Mouse (Mus musculus): ENCODE data around the gene Wdr1. TPM values are rescaled to one million over a fixed set of nuclear protein-coding genes. Genes with fewer than 3 reads are reported as not detected.
A peak's percentile ranks its signal among the peaks of the same experiment; 100 is the strongest.

Wdr1 gene
- polyA plus RNA-seq, 2 experiments, result 42.5 to 74.4 TPM

GRCm38 (mm10) chr5:38499316-38499811 is 63.7 kb downstream of the Wdr1 start:
- no peak for TF ChIP-seq CTCF (IDR thresholded peaks at IDR 0.05; ENCODE audit: low read depth)
- TF ChIP-seq EP300 (IDR thresholded peaks at IDR 0.05; ENCODE audit: low read depth), result no peak
- Histone ChIP-seq H3K27ac (peak overlapping the region; percentile 82), H3K9me3 (ENCODE audit: control insufficient read depth, low read length) (no peaks in the 10 kb centered on the region), H3K4me3 (ENCODE audit: insufficient read depth in 1 of 2, low read depth in 2 of 2, low read length in 2 of 2) (no peak overlapping the region), H3K27me3 (ENCODE audit: control insufficient read depth, insufficient read depth, low read length) (no peaks in the 10 kb centered on the region), H3K4me1 (replicated peaks; ENCODE audit: control insufficient read depth in 2 of 2, insufficient read depth in 2 of 2, low read length in 1 of 2) (peaks cover 20 to 46% of the 10 kb centered on the region in 2 experiments), H3K4me2 (ENCODE audit: low read depth) (no peak overlapping the region), H3K9ac (replicated peaks) (0 out of 2 replicates have a peak overlapping the region, but pooled peaks have one; percentile 34), H3K36me3 (replicated peaks; ENCODE audit: control insufficient read depth, insufficient read depth, low read depth) (no peaks in the 10 kb centered on the region)
- 82% methylated on average over 7 of the region's 7 CpGs for WGBS (ENCODE audit: insufficient replicate concordance)
- DNase-seq (ENCODE audit: low read depth in 3 of 3, low spot score in 3 of 3), result no peak
- peak; percentile 7; the same call in 1 of the 2 replicates for ATAC-seq (ENCODE audit: insufficient read depth)

GRCm38 (mm10) chr5:38498479-38498878 is 64.5 kb downstream of the Wdr1 start:
- no peak overlapping the region for H3K27ac ChIP-seq
- H3K4me1 ChIP-seq (replicated peaks; ENCODE audit: control insufficient read depth in 2 of 2, insufficient read depth in 2 of 2, low read length in 1 of 2), result peaks cover 19 to 40% of the 10 kb centered on the region in 2 experiments
- H3K36me3 ChIP-seq (replicated peaks; ENCODE audit: control insufficient read depth, insufficient read depth, low read depth), result no peaks in the 10 kb centered on the region
- H3K4me2 ChIP-seq (ENCODE audit: low read depth), result no peak overlapping the region
- ATAC-seq (ENCODE audit: insufficient read depth) (no peak), DNase-seq (ENCODE audit: low read depth in 3 of 3, low spot score in 3 of 3) (no peak)
- 55% methylated on average over 5 of the region's 5 CpGs for WGBS (ENCODE audit: insufficient replicate concordance)
- H3K27me3 ChIP-seq (ENCODE audit: control insufficient read depth, insufficient read depth, low read length), result no peaks in the 10 kb centered on the region
- H3K9ac ChIP-seq (replicated peaks), result no peak overlapping the region
- H3K4me3 ChIP-seq (ENCODE audit: insufficient read depth in 1 of 2, low read depth in 2 of 2, low read length in 2 of 2), result no peak overlapping the region
- no peaks in the 10 kb centered on the region for H3K9me3 ChIP-seq (ENCODE audit: control insufficient read depth, low read length)
- no peak for TF ChIP-seq CTCF (IDR thresholded peaks at IDR 0.05; ENCODE audit: low read depth)
- no peak for TF ChIP-seq EP300 (IDR thresholded peaks at IDR 0.05; ENCODE audit: low read depth)

GRCm38 (mm10) chr5:38496491-38497057 is 66.4 kb downstream of the Wdr1 start:
- H3K9me3 ChIP-seq (ENCODE audit: control insufficient read depth, low read length), result no peaks in the 10 kb centered on the region
- peaks cover 12 to 24% of the 10 kb centered on the region in 2 experiments for H3K4me1 ChIP-seq (replicated peaks; ENCODE audit: control insufficient read depth in 2 of 2, insufficient read depth in 2 of 2, low read length in 1 of 2)
- ATAC-seq (ENCODE audit: insufficient read depth) (no peak), DNase-seq (ENCODE audit: low read depth in 3 of 3, low spot score in 3 of 3) (no peak)
- no peak overlapping the region for H3K4me2 ChIP-seq (ENCODE audit: low read depth)
- H3K27me3 ChIP-seq (ENCODE audit: control insufficient read depth, insufficient read depth, low read length), result no peaks in the 10 kb centered on the region
- WGBS (ENCODE audit: insufficient replicate concordance), result 68% methylated on average over 8 of the region's 8 CpGs
- H3K9ac ChIP-seq (replicated peaks), result no peak overlapping the region
- H3K36me3 ChIP-seq (replicated peaks; ENCODE audit: control insufficient read depth, insufficient read depth, low read depth), result no peaks in the 10 kb centered on the region
- H3K27ac ChIP-seq, result no peak overlapping the region
- no peak for TF ChIP-seq CTCF (IDR thresholded peaks at IDR 0.05; ENCODE audit: low read depth)
- no peak for TF ChIP-seq EP300 (IDR thresholded peaks at IDR 0.05; ENCODE audit: low read depth)
- no peak overlapping the region for H3K4me3 ChIP-seq (ENCODE audit: insufficient read depth in 1 of 2, low read depth in 2 of 2, low read length in 2 of 2)

- ATAC-seq (ENCODE audit: insufficient read depth) (no peak), DNase-seq (ENCODE audit: low read depth in 3 of 3, low spot score in 3 of 3) (no peak)
- Histone ChIP-seq H3K9ac (replicated peaks) (no peak overlapping the region), H3K4me3 (ENCODE audit: insufficient read depth in 1 of 2, low read depth in 2 of 2, low read length in 2 of 2) (no peak overlapping the region), H3K4me1 (replicated peaks; ENCODE audit: control insufficient read depth in 2 of 2, insufficient read depth in 2 of 2, low read length in 1 of 2) (peaks cover 5 to 14% of the 10 kb centered on the region in 2 experiments), H3K27me3 (ENCODE audit: control insufficient read depth, insufficient read depth, low read length) (no peaks in the 10 kb centered on the region), H3K9me3 (ENCODE audit: control insufficient read depth, low read length) (no peaks in the 10 kb centered on the region), H3K27ac (no peak overlapping the region), H3K36me3 (replicated peaks; ENCODE audit: control insufficient read depth, insufficient read depth, low read depth) (no peaks in the 10 kb centered on the region), H3K4me2 (ENCODE audit: low read depth) (no peak overlapping the region)
- TF ChIP-seq EP300 (IDR thresholded peaks at IDR 0.05; ENCODE audit: low read depth) (no peak), CTCF (IDR thresholded peaks at IDR 0.05; ENCODE audit: low read depth) (no peak)
- WGBS (ENCODE audit: insufficient replicate concordance), result 66% methylated on average over 6 of the region's 6 CpGs
These were observed 69.1 kb downstream of the Wdr1 start for GRCm38 (mm10) chr5:38493890-38494289.

GRCm38 (mm10) chr5:38491763-38492162 is 71.3 kb downstream of the Wdr1 start:
- Histone ChIP-seq H3K36me3 (replicated peaks; ENCODE audit: control insufficient read depth, insufficient read depth, low read depth) (no peaks in the 10 kb centered on the region), H3K4me2 (ENCODE audit: low read depth) (no peak overlapping the region; the same call in 1 of the 2 replicates), H3K4me3 (ENCODE audit: insufficient read depth in 1 of 2, low read depth in 2 of 2, low read length in 2 of 2) (no peak overlapping the region), H3K27ac (no peak overlapping the region), H3K9ac (replicated peaks) (no peak overlapping the region), H3K27me3 (ENCODE audit: control insufficient read depth, insufficient read depth, low read length) (no peaks in the 10 kb centered on the region), H3K4me1 (replicated peaks; ENCODE audit: control insufficient read depth in 2 of 2, insufficient read depth in 2 of 2, low read length in 1 of 2) (peaks cover 5 to 24% of the 10 kb centered on the region in 2 experiments), H3K9me3 (ENCODE audit: control insufficient read depth, low read length) (no peaks in the 10 kb centered on the region)
- DNase-seq (ENCODE audit: low read depth in 3 of 3, low spot score in 3 of 3) (no peak), ATAC-seq (ENCODE audit: insufficient read depth) (no peak)
- WGBS (ENCODE audit: insufficient replicate concordance), result 71% methylated on average over 8 of the region's 8 CpGs
- TF ChIP-seq EP300 (IDR thresholded peaks at IDR 0.05; ENCODE audit: low read depth) (no peak), CTCF (IDR thresholded peaks at IDR 0.05; ENCODE audit: low read depth) (no peak)
